Mouse (Mus musculus) heart, embryonic 16.5 days (tissue): Measurements from ENCODE around the gene Slc1a2. TPM values are rescaled to one million over a fixed set of nuclear protein-coding genes. Genes with fewer than 3 reads are reported as not detected.
A peak's percentile ranks its signal among the peaks of the same experiment; 100 is the strongest.

ENCODE experiments used
- ATAC-seq: fragments of 200-750 bp; cut with Nextera tagmentation; replicated peaks from 2 replicates; pipeline ENCODE4 v1.8.0; 2017; ENCODE audit warnings: moderate number of reproducible peaks; ENCODE audit not compliant: insufficient read depth, low FRiP score; ENCODE audit errors: extremely low read depth
- H3K27ac ChIP-seq: fragments of 300-500 bp; sonication (generic); 2 replicates; pipeline ENCODE4 v1.5.1; 2014; ENCODE audit warnings: mild to moderate bottlenecking, low read length, control low read depth, moderate library complexity
- H3K27me3 ChIP-seq: fragments of 300-500 bp; sonication (generic); 2 replicates; pipeline ENCODE4 v1.6.1; 2014; ENCODE audit warnings: low read length, mixed read lengths; ENCODE audit not compliant: control insufficient read depth, insufficient read depth
- H3K36me3 ChIP-seq: fragments of 300-500 bp; sonication (generic); 2 replicates; pipeline ENCODE4 v1.6.1; 2014; ENCODE audit not compliant: control insufficient read depth, insufficient read depth
- H3K4me1 ChIP-seq: fragments of 300-500 bp; sonication (generic); 2 replicates; pipeline ENCODE4 v1.6.1; 2014; ENCODE audit warnings: low read length, mixed read lengths; ENCODE audit not compliant: control insufficient read depth, insufficient read depth
- H3K4me2 ChIP-seq: fragments of 300-500 bp; sonication (generic); 2 replicates; pipeline ENCODE4 v1.6.1; 2014; ENCODE audit warnings: low read depth, mild to moderate bottlenecking, control low read depth, low read length
- H3K4me3 ChIP-seq: fragments of 300-500 bp; sonication (generic); 2 replicates; pipeline ENCODE4 v1.5.1; 2014; ENCODE audit warnings: mild to moderate bottlenecking, control low read depth, low read length
- H3K9ac ChIP-seq: fragments of 300-500 bp; sonication (generic); 2 replicates; pipeline ENCODE4 v1.6.1; 2014; ENCODE audit warnings: low read length, control low read depth
- H3K9me3 ChIP-seq: fragments of 300-500 bp; sonication (generic); replicated peaks from 2 replicates; pipeline ENCODE4 v1.6.1; 2016; ENCODE audit warnings: low read length; ENCODE audit not compliant: control insufficient read depth
- whole genome bisulfite sequencing: fragments of 180-500 bp; shearing (Covaris S2); extraction: QIAGEN DNeasy Blood & Tissue Kit; methylation state at CpG from one replicate; pipeline ENCODE4 v1.1.7; 2014; 5-methylcytosine and 5-hydroxymethylcytosine counted together
- polyA plus RNA-seq: library from polyadenylated mRNA; unstranded; fragments of >200 nt; fragmentation: Nextera tagmentation; extraction: Ambion mirVana; gene quantifications from 2 replicates; pipeline ENCODE4 v1.2.1, GENCODE M21; 2015

The Slc1a2 gene
- polyA plus RNA-seq, 1 experiment from 2014 or later: 0.32 TPM

GRCm38 (mm10) chr2:102751846-102752245, 93.4 kb downstream of the Slc1a2 start:
- Histone ChIP-seq H3K4me1 (peaks cover 3% of the 10 kb centered on the region; the same call in 1 of the 2 replicates), H3K27ac (no peak overlapping the region), H3K9me3 (no peaks in the 10 kb centered on the region), H3K36me3 (no peaks in the 10 kb centered on the region), H3K27me3 (no peaks in the 10 kb centered on the region), H3K4me2 (no peak overlapping the region), H3K9ac (no peak overlapping the region), H3K4me3 (no peak overlapping the region)
- no peak for ATAC-seq
- WGBS: 54% methylated on average over 1 of the region's 1 CpGs

GRCm38 (mm10) chr2:102757241-102757860, 98.9 kb downstream of the Slc1a2 start:
- Histone ChIP-seq H3K9ac (no peak overlapping the region), H3K4me2 (no peak overlapping the region), H3K4me3 (no peak overlapping the region), H3K27me3 (no peaks in the 10 kb centered on the region), H3K27ac (no peak overlapping the region), H3K9me3 (no peaks in the 10 kb centered on the region), H3K4me1 (peaks cover 4% of the 10 kb centered on the region; the same call in 1 of the 2 replicates), H3K36me3 (no peaks in the 10 kb centered on the region)
- no peak for ATAC-seq
- WGBS: 77% methylated on average over 5 of the region's 5 CpGs

- no peak overlapping the region for H3K4me3 ChIP-seq
- H3K36me3 ChIP-seq: no peaks in the 10 kb centered on the region
- 94% methylated on average over 5 of the region's 5 CpGs for WGBS
- no peaks in the 10 kb centered on the region for H3K27me3 ChIP-seq
- no peaks in the 10 kb centered on the region for H3K9me3 ChIP-seq
- H3K27ac ChIP-seq: no peak overlapping the region
- no peak for ATAC-seq
- peaks cover 4% of the 10 kb centered on the region; the same call in 1 of the 2 replicates for H3K4me1 ChIP-seq
- no peak overlapping the region for H3K9ac ChIP-seq
- no peak overlapping the region for H3K4me2 ChIP-seq
Observed at GRCm38 (mm10) chr2:102759479-102759878, 101.0 kb downstream of the Slc1a2 start.

- H3K4me3 ChIP-seq: no peak overlapping the region
- H3K36me3 ChIP-seq: no peaks in the 10 kb centered on the region
- 49% methylated on average over 5 of the region's 5 CpGs for WGBS
- ATAC-seq: peak; percentile 32; the same call in 1 of the 2 replicates
- peaks cover 4% of the 10 kb centered on the region; the same call in 1 of the 2 replicates for H3K4me1 ChIP-seq
- H3K4me2 ChIP-seq: no peak overlapping the region
- H3K9ac ChIP-seq: no peak overlapping the region
- H3K27me3 ChIP-seq: no peaks in the 10 kb centered on the region
- H3K27ac ChIP-seq: no peak overlapping the region
- no peaks in the 10 kb centered on the region for H3K9me3 ChIP-seq
Observed at GRCm38 (mm10) chr2:102760284-102761072, 102.0 kb downstream of the Slc1a2 start.

GRCm38 (mm10) chr2:102763176-102763575, 104.7 kb downstream of the Slc1a2 start:
- H3K27ac ChIP-seq: no peak overlapping the region
- H3K4me3 ChIP-seq: no peak overlapping the region
- H3K9ac ChIP-seq: no peak overlapping the region
- H3K4me2 ChIP-seq: no peak overlapping the region
- ATAC-seq: no peak
- WGBS: 70% methylated on average over 3 of the region's 3 CpGs
- no peaks in the 10 kb centered on the region for H3K36me3 ChIP-seq
- H3K27me3 ChIP-seq: no peaks in the 10 kb centered on the region
- no peaks in the 10 kb centered on the region for H3K9me3 ChIP-seq
- H3K4me1 ChIP-seq: peaks cover 4% of the 10 kb centered on the region; the same call in 1 of the 2 replicates

- Histone ChIP-seq H3K27ac (no peak overlapping the region), H3K4me3 (no peak overlapping the region), H3K4me1 (peaks cover 4% of the 10 kb centered on the region; the same call in 1 of the 2 replicates), H3K9ac (no peak overlapping the region), H3K4me2 (no peak overlapping the region), H3K36me3 (no peaks in the 10 kb centered on the region), H3K9me3 (no peaks in the 10 kb centered on the region), H3K27me3 (no peaks in the 10 kb centered on the region)
- ATAC-seq: no peak
- 84% methylated on average over 2 of the region's 2 CpGs for WGBS
Observed at GRCm38 (mm10) chr2:102763991-102764390, 105.5 kb downstream of the Slc1a2 start.

- 51% methylated on average over 8 of the region's 8 CpGs for WGBS
- H3K4me1 ChIP-seq: peaks cover 4% of the 10 kb centered on the region; the same call in 1 of the 2 replicates
Observed at GRCm38 (mm10) chr2:102764602-102765374, 106.3 kb downstream of the Slc1a2 start.

GRCm38 (mm10) chr2:102768267-102768666, 109.8 kb downstream of the Slc1a2 start:
- H3K9me3 ChIP-seq: no peaks in the 10 kb centered on the region
- H3K4me1 ChIP-seq: no peaks in the 10 kb centered on the region
- H3K27ac ChIP-seq: no peak overlapping the region
- H3K27me3 ChIP-seq: no peaks in the 10 kb centered on the region
- ATAC-seq: no peak
- no peak overlapping the region for H3K9ac ChIP-seq
- H3K4me2 ChIP-seq: no peak overlapping the region
- H3K36me3 ChIP-seq: no peaks in the 10 kb centered on the region
- 35% methylated on average over 3 of the region's 3 CpGs for WGBS
- no peak overlapping the region for H3K4me3 ChIP-seq

More at GRCm38 (mm10) chr2:102764602-102765374, 106.3 kb downstream of the Slc1a2 start:
- no peaks in the 10 kb centered on the region for H3K36me3 ChIP-seq
- H3K9ac ChIP-seq: no peak overlapping the region
- no peak overlapping the region for H3K27ac ChIP-seq
- no peak for ATAC-seq
- H3K27me3 ChIP-seq: no peaks in the 10 kb centered on the region
- no peaks in the 10 kb centered on the region for H3K9me3 ChIP-seq
- no peak overlapping the region for H3K4me3 ChIP-seq
- no peak overlapping the region for H3K4me2 ChIP-seq
